Mouse (Mus musculus): ENCODE measurements around the gene Frmpd3.
"Not testable (repeated sequence)": the region's sequence is repeated elsewhere in the genome, so short reads cannot be mapped to it uniquely, and the experiment has no call there.

Gene Frmpd3

GRCm38 (mm10) chrX:140341656-140342392 is at the start of gene Frmpd3:
Gene Frmpd3 (plus strand): TSS chrX:140342263.
- no peak for DNase-seq (ENCODE audit: low spot score)

- no peak for DNase-seq (ENCODE audit: low spot score)
Observed at GRCm38 (mm10) chrX:140303731-140304130, 38.3 kb upstream of the Frmpd3 start.

GRCm38 (mm10) chrX:140305652-140306051 is 36.4 kb upstream of the Frmpd3 start:
- no peak for DNase-seq (ENCODE audit: low spot score)

DNA sequence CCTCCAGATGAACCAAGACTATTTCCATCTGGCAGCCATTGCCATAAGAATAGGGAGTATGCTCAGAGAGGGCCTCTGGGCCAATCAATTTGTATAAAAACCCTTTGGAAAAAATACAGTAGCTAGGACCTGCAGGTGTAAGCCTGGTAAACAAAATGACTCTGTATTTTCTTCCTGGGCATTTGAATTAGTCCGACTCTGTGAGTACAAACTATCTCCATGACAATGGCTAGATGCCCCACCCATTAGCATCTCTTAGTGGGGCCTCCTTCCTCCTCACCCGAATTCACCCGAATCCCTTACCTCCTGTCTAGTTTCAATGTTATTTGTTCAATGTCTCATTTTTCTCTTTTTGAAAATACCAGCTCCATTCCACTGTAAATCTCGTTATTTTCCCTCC is 24.1 kb upstream of the Frmpd3 start:
- no peak for DNase-seq (ENCODE audit: low spot score)

DNA sequence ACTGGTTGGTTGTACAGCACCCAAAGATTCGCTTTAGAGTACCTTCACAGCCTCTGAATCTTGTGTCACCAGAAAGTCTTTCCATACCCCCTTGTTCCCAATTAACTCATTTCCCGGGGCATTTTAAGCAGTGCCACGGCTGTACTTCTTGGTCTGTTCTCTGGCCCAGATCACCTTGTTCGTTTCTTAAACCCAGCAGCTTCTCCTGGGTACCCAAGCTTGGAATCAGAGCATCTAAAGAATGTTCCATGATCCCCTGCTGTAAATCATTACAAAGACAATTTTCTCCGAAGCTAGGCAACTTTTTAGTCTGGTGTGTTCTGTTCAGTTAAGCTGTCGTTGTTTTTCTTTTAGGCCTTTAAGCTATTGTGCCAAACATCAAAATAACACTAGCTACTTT is 22.9 kb upstream of the Frmpd3 start:
- no peak for DNase-seq (ENCODE audit: low spot score)

DNA sequence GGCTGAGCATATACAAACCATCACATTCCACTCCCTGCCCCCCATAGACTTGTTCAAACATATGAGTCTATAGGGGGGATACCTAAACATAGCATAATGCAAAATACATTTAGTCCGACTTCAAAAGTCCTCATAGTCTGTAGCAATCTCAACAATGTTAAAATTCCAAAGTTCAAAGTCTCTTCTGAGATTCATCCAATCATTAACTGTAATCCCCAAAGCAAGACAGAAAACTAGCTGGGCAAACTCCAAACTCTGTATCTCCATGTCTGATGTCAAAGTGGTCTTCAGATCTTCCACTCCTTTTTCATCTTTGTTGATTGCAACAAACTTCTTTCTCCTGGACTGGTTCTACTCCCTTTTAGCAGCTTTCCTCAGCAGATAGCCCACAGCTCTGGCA is 21.4 kb upstream of the Frmpd3 start:
- DNase-seq (ENCODE audit: low spot score), result not testable (repeated sequence)

- no peak for DNase-seq (ENCODE audit: low spot score)
Observed at GRCm38 (mm10) chrX:140342393-140343163, 515 bp downstream of the Frmpd3 start.

DNA sequence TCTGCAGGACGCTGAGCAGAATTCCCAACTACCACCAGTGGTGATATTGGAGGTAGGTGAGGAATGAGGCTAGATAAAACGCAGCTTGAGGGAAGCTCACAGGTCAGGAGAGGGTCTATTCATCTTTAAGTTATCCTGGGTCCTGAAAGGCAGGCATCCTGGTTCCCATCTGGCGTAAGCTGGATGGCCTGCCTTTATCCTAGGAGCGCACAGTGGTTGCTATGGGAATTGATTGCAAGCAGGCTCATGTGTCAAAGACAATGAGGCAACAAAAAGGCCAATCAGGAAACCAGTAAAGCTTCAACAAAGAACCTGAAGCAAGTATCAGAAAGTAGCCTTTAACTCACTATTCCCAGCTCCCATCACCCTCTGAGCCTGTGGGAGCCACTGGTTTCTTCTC is 33.6 kb downstream of the Frmpd3 start:
- DNase-seq (ENCODE audit: low spot score), result no peak

GRCm38 (mm10) chrX:140399986-140400385 is 57.9 kb downstream of the Frmpd3 start:
- no peak for DNase-seq (ENCODE audit: low spot score)

- no peak for DNase-seq (ENCODE audit: low spot score)
Observed at GRCm38 (mm10) chrX:140402904-140403303, 60.8 kb downstream of the Frmpd3 start.

GRCm38 (mm10) chrX:140406079-140406478 is 64.0 kb downstream of the Frmpd3 start:
- DNase-seq (ENCODE audit: low spot score), result no peak

- peak; percentile 13 for DNase-seq (ENCODE audit: low spot score)
Observed at GRCm38 (mm10) chrX:140406501-140406900, 64.4 kb downstream of the Frmpd3 start.

DNA sequence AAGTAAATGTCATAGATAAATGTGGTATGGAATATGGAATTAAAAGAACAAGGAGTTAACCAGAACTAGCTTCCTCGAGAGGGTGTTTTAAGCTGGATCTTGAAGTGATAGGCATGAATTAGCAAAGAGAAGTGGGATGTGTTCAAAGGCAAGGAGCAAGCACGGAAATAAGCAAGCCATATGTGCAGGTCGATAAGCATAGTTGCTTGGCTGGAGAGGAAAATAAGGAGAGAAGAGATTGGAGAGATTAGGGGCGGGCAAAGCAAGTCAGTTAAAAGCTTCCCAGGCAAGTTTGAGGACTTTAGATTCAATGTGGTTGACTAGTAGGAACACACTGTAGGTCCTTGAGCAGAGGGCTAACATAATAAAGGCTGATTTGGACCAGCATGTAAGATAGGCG is 65.5 kb downstream of the Frmpd3 start:
- no peak for DNase-seq (ENCODE audit: low spot score)

DNA sequence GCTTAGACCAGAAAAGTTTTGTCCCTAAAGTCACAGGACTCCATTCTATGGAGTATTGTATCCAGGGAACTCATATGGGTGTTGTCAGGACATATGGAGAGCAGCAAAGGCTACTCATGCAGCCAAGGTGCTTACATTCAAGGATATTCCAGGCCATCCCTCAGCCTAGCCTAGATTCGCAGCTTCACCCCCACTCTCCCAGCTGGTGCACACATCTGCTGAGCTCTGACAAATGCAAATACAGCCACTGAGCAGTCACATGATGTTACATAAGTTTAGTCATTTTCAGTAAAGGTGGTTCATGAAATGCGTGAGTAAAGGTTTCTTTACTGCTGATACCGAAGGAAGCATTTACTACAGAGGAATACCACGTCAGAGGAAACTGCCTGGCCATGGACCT is 76.4 kb downstream of the Frmpd3 start:
- no peak for DNase-seq (ENCODE audit: low spot score)

- no peak for DNase-seq (ENCODE audit: low spot score)
Observed at GRCm38 (mm10) chrX:140427124-140427523, 85.1 kb downstream of the Frmpd3 start.

DNA sequence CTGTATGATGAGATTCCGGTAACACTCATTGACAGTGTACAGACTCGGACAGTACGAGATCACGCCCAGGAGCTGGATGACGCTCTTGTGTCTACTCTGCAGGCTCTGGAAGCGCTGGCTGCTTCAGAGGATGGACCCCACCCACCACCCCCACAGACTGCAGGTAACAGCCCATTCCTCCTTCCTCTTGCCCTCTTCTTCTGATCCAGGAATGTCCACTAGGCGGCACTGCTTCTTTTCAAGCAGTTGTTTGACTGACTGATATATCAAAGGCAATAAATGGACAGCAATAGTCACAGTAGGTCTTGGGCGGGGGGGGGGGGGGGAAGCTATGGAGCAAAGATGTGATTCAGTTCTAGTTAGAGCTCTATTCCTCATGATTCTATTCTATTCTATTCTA is 86.2 kb downstream of the Frmpd3 start:
- DNase-seq (ENCODE audit: low spot score), result no peak

DNA sequence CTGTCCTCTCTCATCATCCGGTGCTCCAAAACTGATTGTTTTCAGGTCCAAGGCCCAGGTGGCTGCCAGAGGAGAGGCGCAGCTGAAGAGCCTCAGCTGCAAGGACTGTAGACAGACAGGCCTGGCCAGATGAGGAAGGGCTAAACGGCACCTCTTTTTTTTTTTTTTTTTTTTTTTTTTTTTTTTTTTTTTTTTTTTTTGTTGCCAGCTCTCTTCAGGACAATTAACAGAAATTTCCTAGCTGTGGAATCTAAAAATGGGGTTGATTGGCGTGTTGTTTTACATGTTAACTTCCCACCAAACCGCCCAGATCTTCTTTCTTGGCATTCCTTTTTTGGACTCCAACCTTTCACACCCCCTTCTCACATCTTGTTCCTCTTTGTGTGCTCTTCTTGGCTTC is 87.9 kb downstream of the Frmpd3 start:
- DNase-seq (ENCODE audit: low spot score), result no peak

DNA sequence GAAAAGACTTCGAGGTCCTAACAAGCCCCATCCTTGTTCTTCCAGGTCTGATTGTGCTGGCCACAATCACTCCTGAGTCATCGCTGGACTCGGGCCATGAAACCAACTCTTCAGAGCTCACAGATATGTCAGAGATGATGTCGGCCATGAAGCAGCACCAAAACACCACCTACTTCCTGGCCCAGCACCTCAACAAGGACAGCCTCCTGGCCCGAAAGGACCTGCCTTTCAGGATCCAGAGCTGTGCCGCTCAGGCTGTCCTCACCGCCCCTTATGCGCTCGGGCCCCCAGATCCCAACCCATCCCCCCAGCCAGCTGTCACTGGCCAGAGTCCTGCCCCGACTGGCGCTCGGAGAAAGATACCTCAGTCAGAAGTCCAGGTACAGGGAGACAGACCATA is 88.4 kb downstream of the Frmpd3 start:
- DNase-seq (ENCODE audit: low spot score), result no peak

DNA sequence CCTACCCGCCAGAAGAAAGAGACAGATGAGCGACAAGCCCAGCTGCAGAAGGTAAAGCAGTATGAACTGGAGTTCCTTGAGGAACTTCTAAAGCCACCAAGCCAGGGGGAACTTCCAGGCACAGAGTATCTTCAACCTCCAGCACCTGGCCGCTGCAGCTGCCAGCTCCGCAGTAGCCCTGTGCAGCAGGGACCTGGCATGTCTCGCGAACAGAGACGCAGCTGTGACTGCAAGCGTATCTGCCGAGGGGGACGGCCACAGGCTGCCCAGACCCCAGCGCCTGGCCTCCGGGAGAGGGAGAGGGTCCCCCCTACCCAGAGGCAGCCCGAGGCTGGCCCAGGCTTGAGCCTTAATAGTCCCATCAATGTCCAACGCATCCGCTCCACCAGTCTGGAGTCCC is 89.9 kb downstream of the Frmpd3 start:
- no peak for DNase-seq (ENCODE audit: low spot score)

GRCm38 (mm10) chrX:140432786-140433185 is 90.7 kb downstream of the Frmpd3 start:
- DNase-seq (ENCODE audit: low spot score), result no peak

DNA sequence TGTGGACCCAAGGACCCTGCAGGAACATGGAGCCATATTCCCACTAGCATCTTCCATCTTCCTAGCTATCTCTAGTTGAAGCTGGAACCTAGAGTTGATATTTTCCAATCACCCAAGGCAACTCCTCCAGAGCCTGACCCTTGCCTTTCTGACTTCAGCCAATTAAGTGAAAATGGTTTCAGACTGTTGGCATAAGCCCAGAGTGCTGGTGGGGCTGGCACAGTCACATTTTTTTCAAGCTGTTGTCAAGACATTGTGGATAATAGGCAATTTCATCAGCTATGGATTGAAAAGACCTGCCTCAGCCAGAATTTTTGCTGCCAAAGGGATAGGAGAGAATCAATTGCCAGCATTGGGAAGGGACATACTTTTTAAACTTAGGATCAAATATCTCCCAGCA is 95.8 kb downstream of the Frmpd3 start:
- DNase-seq (ENCODE audit: low spot score), result no peak

GRCm38 (mm10) chrX:140445551-140445950 is 103.5 kb downstream of the Frmpd3 start:
- DNase-seq (ENCODE audit: low spot score), result no peak

DNA sequence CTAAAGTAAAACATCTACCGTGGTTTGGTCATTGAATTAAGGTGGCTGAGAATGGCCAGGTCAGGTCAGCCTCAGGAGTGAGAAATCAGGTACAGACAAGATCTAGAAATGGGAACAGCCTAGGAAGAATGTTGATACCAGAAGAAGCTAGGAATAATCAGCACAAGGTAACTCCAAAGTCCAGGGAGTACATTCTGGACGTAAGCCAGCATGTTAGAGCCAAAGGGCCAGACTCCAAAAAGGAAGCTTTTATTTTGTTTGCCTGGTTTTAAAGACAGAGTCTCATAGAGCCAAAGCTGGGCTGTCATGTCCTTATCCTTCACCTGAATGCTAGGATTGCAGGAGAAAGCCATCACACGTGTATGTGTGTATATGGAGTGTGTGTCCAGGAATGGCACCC is 108.0 kb downstream of the Frmpd3 start:
- DNase-seq (ENCODE audit: low spot score), result no peak

GRCm38 (mm10) chrX:140456279-140456731 is 114.2 kb downstream of the Frmpd3 start, which contains the start of gene Prps1:
Gene Prps1 (plus strand): TSS chrX:140456613.
- peak; percentile 89 for DNase-seq (ENCODE audit: low spot score)
